Mouse (Mus musculus) embryonic facial prominence, embryonic 13.5 days (tissue): Measurements from ENCODE around the gene Elp5. TPM values are rescaled to one million over a fixed set of nuclear protein-coding genes. Genes with fewer than 3 reads are reported as not detected.

ENCODE experiments used
- ATAC-seq: fragments of 200-750 bp; cut with Nextera tagmentation; 2 replicates; pipeline ENCODE4 v1.8.0; 2017; ENCODE audit warnings: low read depth; ENCODE audit not compliant: insufficient number of reproducible peaks, insufficient read depth, low FRiP score, low TSS enrichment
- H3K27ac ChIP-seq: fragments of 300-500 bp; sonication (generic); 2 replicates; pipeline ENCODE4 v1.5.1; 2015; ENCODE audit warnings: moderate library complexity, mild to moderate bottlenecking, inconsistent platforms
- H3K27me3 ChIP-seq: fragments of 300-500 bp; sonication (generic); 2 replicates; pipeline ENCODE4 v1.6.1; 2015; ENCODE audit warnings: mild to moderate bottlenecking, inconsistent platforms
- H3K36me3 ChIP-seq: fragments of 300-500 bp; sonication (generic); 2 replicates; pipeline ENCODE4 v1.6.1; 2015; ENCODE audit warnings: mild to moderate bottlenecking, inconsistent platforms
- H3K4me1 ChIP-seq: fragments of 300-500 bp; sonication (generic); 2 replicates; pipeline ENCODE4 v1.6.1; 2015; ENCODE audit warnings: inconsistent platforms
- H3K4me2 ChIP-seq: fragments of 300-500 bp; sonication (generic); 2 replicates; pipeline ENCODE4 v1.6.1; 2015; ENCODE audit warnings: moderate library complexity, mild to moderate bottlenecking, inconsistent platforms
- H3K4me3 ChIP-seq: fragments of 300-500 bp; sonication (generic); 2 replicates; pipeline ENCODE4 v1.5.1; 2015; ENCODE audit warnings: mild to moderate bottlenecking, inconsistent platforms
- H3K9ac ChIP-seq: fragments of 300-500 bp; sonication (generic); 2 replicates; pipeline ENCODE4 v1.6.1; 2015; ENCODE audit warnings: mild to moderate bottlenecking, inconsistent platforms
- H3K9me3 ChIP-seq: fragments of 300-500 bp; sonication (generic); 2 replicates; pipeline ENCODE4 v1.6.1; 2016; ENCODE audit warnings: inconsistent platforms
- WGBS: fragments of 180-500 bp; shearing (Covaris S2); methylation state at CpG from one replicate; pipeline ENCODE4 v1.1.7; 2015; ENCODE audit warnings: mixed read lengths; 5-methylcytosine and 5-hydroxymethylcytosine counted together
- polyA plus RNA-seq: library from polyadenylated mRNA; unstranded; fragments of >200 nt; fragmentation: Nextera tagmentation; extraction: Ambion mirVana; gene quantifications from 2 replicates; pipeline ENCODE4 v1.2.1, GENCODE M21; 2015

Elp5 gene
- polyA plus RNA-seq, 1 experiment from 2014 or later = 125 TPM

DNA sequence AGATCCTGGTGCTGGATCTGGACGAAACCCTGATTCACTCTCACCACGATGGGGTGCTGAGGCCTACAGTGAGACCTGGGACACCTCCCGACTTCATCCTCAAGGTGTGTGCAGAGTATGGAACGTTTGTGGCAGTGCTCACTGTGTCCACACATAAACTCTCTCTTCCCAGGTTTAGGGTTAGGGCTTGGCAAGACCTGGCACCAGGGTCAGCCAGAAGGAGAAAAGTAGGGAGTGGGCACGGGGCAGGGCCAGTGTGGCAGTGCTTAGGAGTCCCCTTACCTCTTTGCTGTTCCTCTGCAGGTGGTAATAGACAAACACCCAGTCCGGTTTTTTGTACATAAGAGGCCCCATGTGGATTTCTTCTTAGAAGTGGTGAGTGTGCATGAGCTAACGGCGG is 2.1 kb upstream of the Elp5 start:
- 90% methylated on average over 8 of the region's 8 CpGs for WGBS
- Histone ChIP-seq H3K27me3 (no peaks in the 10 kb centered on the region), H3K4me2 (no peak overlapping the region), H3K9ac (no peak overlapping the region), H3K27ac (no peak overlapping the region), H3K36me3 (peaks cover 59% of the 10 kb centered on the region), H3K9me3 (no peaks in the 10 kb centered on the region), H3K4me1 (peaks cover 24% of the 10 kb centered on the region), H3K4me3 (no peak overlapping the region)
- ATAC-seq = no peak

DNA sequence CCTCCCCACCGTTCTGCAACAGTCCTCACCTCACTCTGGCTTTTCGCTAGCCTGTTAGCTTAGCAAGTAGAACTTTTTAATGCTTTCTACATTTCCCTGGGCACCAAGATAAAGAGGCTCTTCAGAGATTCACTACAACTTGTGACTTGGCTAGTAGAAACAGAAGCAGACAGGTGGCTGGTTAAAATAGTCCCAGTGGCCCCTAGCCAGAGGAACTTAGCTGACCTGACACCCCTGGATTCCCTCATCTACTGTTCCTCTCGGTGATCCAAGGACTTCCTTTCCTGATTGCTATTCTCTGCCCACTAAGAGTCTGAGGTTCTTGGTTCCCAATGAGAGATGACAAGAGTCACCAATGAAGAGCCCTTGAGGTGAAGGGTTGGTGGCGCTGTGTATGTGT is 1.1 kb upstream of the Elp5 start:
- Histone ChIP-seq H3K27ac (peak overlapping the region; percentile 99; the same call in 1 of the 2 replicates), H3K4me1 (peaks cover 29% of the 10 kb centered on the region), H3K9me3 (no peaks in the 10 kb centered on the region), H3K27me3 (no peaks in the 10 kb centered on the region), H3K4me2 (peak overlapping the region; percentile 91), H3K36me3 (peaks cover 52% of the 10 kb centered on the region), H3K9ac (peak overlapping the region; percentile 99), H3K4me3 (peak overlapping the region; percentile 99)
- WGBS = 81% methylated on average over 4 of the region's 4 CpGs
- ATAC-seq = no peak

DNA sequence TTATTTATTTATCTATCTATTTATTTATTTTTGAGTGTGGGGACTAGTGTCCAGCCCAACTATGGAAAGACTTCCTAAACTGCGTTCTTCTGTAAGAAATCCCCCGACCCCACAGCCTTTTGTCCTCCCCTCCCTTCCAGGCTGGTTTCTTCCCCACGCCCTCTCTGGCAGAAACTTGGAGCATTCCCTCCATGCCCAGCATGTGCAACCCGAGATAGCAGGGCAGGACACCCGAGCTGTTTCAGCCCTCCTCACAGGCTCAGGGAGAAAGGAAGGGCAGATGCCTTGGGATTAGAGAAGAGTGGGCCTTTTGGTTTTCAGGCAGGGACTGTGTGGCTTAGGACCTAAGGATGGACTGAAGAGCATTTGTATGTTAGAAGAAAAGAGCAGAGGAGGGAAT is 560 bp upstream of the Elp5 start:
- H3K36me3 ChIP-seq = peaks cover 51% of the 10 kb centered on the region
- peak overlapping the region; percentile 99 for H3K4me3 ChIP-seq
- H3K27me3 ChIP-seq = no peaks in the 10 kb centered on the region
- no peak for ATAC-seq
- WGBS = 24% methylated on average over 5 of the region's 5 CpGs
- peak overlapping the region; percentile 91 for H3K4me2 ChIP-seq
- H3K4me1 ChIP-seq = peaks cover 29% of the 10 kb centered on the region
- peak overlapping the region; percentile 99; the same call in 1 of the 2 replicates for H3K27ac ChIP-seq
- peak overlapping the region; percentile 99 for H3K9ac ChIP-seq
- H3K9me3 ChIP-seq = no peaks in the 10 kb centered on the region

DNA sequence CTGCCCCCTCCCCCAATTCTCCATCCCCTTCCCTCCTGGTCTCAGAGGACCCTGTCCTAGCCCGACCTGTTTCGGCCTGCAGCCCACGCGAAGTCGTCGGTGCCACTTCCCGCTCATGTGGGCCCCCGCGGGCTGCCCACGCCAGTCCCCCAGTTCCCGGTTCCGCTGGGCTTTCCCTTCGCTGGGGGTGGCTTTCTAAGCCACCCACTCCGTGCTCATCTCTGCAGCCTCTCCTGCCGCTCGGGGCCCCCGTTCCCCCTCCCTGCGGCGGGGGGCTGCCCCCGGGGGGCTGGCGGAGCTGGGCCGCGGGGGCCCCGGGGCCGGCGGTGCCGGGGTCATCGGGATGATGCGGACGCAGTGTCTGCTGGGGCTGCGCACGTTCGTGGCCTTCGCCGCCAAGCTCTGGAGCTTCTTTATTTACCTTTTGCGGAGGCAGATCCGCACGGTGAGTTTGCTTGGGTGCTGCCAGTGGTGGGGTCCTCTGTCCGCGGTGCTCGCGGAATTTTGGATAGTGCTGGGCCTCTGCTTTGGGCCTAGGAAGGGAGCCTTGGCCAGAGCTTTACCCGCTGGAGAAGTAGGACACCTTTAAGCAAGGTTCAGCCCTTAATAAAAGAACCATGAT is 1.1 kb downstream of the Elp5 start, which contains the start of gene Ctdnep1:
TSS of gene Ctdnep1 (plus strand) at position 16 of the 622 bp plus-strand sequence.
- Histone ChIP-seq H3K27ac (peak within 1 kb of the TSS; percentile 99), H3K4me1 (peaks cover 29% of the 10 kb centered on the region), H3K9ac (peak within 1 kb of the TSS; percentile 99), H3K36me3 (peaks cover 49% of the 10 kb centered on the region), H3K4me3 (peak within 1 kb of the TSS; percentile 99), H3K27me3 (no peaks in the 10 kb centered on the region), H3K9me3 (no peaks in the 10 kb centered on the region), H3K4me2 (peak within 1 kb of the TSS; percentile 91)
- WGBS = under 1% methylated on average over 42 of the region's 43 CpGs
- no peak for ATAC-seq

DNA sequence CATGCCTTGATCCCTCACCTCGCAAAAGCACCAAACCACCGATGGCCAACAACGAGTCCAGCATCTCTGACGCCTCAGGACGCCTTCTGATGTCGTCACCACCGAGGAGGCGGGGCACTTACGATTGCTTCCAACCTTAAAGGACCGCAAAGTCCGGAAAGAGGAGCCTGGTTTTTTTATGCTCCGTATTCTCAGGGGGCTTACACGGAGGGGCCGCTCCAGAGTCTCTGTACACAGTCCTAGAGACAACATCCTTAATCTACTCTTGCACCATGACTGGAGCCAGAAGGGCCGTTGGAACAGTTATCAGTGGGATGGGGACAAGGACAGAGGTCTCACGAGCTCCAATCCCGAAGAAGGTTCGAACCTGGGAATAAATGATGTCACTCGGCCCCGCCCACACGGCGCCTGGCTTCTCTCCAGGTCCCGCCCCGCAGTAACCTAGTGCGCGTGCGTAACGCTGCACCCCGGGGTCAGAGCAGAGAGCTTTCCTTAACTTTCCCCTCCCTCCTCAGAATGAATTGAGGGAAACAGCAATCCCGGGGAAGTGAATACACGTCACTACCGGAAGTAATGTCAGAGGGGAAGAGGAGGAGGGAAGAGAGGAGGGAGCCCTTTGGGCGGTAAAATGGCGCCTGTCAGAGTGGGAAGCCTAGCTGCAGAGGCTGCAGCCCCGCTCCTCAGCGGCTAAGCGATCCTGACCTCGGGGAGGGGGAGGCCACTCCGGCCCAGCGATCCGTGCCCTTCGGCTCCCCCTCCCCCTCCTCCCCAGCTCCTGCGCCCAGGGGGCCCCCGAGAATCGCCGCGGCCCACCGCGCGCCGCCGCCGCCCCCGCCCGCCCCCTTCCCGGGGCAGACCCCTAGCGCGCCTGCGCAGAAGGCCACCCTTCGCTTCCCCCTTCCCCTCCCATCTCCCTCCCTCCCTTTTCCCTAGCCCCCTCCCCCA is 1.8 kb downstream of the Elp5 start:
- Histone ChIP-seq H3K4me3 (peak overlapping the region; percentile 99), H3K9me3 (no peaks in the 10 kb centered on the region), H3K4me2 (peak overlapping the region; percentile 91), H3K4me1 (peaks cover 29% of the 10 kb centered on the region), H3K27me3 (no peaks in the 10 kb centered on the region), H3K9ac (peak overlapping the region; percentile 99), H3K36me3 (peaks cover 50% of the 10 kb centered on the region), H3K27ac (peak overlapping the region; percentile 99)
- under 1% methylated on average over 51 of the region's 60 CpGs for WGBS
- peak; percentile 92 for ATAC-seq

DNA sequence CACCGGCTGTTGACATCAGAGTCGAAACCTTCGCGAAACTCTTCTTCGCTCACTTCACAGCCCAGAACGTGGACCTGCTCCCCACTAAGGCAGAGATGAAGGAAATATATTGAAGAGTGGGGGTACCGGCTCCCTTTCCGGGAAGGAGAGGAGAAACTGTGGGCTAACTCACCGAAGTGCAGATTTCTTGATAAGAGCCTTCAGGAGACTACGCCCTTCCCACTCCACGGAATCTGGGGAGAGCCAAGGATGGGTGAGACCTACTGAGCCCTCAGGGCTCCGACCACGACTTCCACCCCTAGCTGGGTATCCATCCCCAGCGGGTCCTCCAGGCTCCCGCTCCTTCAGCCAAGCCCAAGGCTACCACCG is 2.5 kb downstream of the Elp5 start:
- Histone ChIP-seq H3K27me3 (no peaks in the 10 kb centered on the region), H3K4me2 (peak overlapping the region; percentile 91), H3K9ac (peak overlapping the region; percentile 99), H3K4me1 (peaks cover 29% of the 10 kb centered on the region), H3K9me3 (no peaks in the 10 kb centered on the region), H3K27ac (peak overlapping the region; percentile 99), H3K36me3 (peaks cover 50% of the 10 kb centered on the region), H3K4me3 (peak overlapping the region; percentile 99)
- 3% methylated on average over 16 of the region's 16 CpGs for WGBS
- no peak for ATAC-seq

DNA sequence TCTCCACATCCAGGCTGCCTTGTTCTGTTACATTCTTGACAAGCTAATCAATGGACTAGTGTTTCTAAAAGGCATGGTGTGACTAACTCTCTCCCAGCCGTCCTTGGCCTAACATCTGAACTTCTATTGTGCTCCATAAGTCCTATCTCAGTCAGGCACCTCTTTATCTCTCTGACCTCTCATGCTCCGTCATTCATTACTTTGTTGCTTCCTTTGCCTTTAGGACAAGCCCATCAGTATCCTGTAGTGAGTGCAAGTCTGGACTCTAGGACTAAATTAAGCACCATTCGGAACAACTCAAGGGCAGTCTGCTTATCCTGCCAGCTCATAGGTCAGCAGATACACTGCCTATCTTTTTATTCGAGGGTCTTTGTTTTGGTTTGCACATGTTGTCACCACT is 6.0 kb downstream of the Elp5 start:
- 83% methylated on average over 4 of the region's 4 CpGs for WGBS
- Histone ChIP-seq H3K9ac (no peak overlapping the region), H3K27ac (no peak overlapping the region), H3K4me2 (no peak overlapping the region), H3K4me3 (no peak overlapping the region), H3K4me1 (peaks cover 9% of the 10 kb centered on the region), H3K9me3 (no peaks in the 10 kb centered on the region), H3K36me3 (peaks cover 70% of the 10 kb centered on the region), H3K27me3 (no peaks in the 10 kb centered on the region)
- no peak for ATAC-seq

DNA sequence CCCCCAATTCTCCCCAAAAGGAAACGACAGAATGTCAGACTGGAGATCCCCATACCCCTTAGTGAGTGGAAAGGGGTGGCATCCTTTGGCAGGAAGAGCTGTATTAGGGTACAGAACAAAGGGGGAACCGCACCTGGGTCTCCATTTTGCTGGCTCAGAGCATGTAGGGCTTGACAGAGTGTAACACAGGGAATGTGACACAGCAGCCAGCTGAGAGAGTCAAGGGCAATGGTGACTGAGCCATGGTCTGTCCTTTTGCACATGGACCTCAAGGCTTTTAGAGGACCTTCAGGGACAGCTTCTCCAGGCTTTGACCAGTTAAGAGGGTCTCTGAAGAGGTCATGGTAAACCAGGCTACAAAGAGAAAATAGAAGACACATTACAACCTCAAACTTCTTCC is 7.4 kb downstream of the Elp5 start:
- WGBS = 91% methylated on average over 2 of the region's 2 CpGs
- ATAC-seq = no peak

DNA sequence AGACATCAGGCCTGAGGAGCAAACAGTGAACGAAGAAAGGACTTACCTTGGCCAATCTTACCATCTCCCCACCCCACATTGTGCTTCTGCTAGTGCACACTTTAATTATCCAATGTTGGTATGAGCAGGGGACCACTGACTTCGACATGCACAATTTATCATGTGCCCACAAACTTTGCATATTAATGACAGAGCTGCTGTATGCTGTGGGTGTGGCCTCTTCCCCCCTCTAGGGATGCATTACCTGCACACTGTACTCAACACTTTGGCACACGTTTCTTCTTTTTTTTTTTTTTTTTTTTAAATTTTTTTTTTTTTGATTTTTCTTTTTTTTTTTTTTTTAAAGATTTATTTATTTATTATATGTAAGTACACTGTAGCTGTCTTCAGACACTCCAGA is 11.5 kb downstream of the Elp5 start:
- Histone ChIP-seq H3K4me2 (no peak overlapping the region), H3K4me1 (peaks cover 12% of the 10 kb centered on the region), H3K27ac (no peak overlapping the region), H3K4me3 (no peak overlapping the region), H3K9ac (no peak overlapping the region), H3K9me3 (no peaks in the 10 kb centered on the region), H3K36me3 (peaks cover 75% of the 10 kb centered on the region), H3K27me3 (peaks cover 26% of the 10 kb centered on the region)
- no peak for ATAC-seq
- 88% methylated on average over 3 of the region's 3 CpGs for WGBS

More for the DNA sequence above, 7.4 kb downstream of the Elp5 start:
- Histone ChIP-seq H3K36me3 (peaks cover 80% of the 10 kb centered on the region), H3K4me3 (no peak overlapping the region), H3K4me1 (peaks cover 9% of the 10 kb centered on the region), H3K27me3 (no peaks in the 10 kb centered on the region), H3K9ac (no peak overlapping the region), H3K9me3 (no peaks in the 10 kb centered on the region), H3K27ac (no peak overlapping the region), H3K4me2 (no peak overlapping the region)

DNA sequence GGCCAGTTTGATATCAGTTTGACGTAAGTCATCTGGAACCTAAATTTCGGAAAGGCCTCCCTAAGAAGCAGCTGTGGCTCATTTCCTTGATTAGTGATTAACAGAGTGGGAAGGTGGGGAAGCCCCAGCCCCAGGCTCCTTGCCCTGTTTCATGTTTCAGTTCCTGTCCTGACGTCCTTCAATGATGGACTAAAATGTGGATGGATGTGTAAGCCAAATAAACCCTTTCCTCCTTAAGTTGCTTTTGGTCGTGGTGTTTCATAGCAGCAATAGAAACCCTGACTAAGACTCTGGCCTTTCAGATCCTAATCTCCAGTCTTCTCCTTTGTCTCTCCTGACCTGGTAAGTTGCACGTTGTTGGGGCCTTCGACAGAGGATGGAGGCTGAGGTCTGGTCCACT is 12.1 kb downstream of the Elp5 start:
- no peak for ATAC-seq
- WGBS = 64% methylated on average over 6 of the region's 6 CpGs
- H3K9ac ChIP-seq = no peak overlapping the region

DNA sequence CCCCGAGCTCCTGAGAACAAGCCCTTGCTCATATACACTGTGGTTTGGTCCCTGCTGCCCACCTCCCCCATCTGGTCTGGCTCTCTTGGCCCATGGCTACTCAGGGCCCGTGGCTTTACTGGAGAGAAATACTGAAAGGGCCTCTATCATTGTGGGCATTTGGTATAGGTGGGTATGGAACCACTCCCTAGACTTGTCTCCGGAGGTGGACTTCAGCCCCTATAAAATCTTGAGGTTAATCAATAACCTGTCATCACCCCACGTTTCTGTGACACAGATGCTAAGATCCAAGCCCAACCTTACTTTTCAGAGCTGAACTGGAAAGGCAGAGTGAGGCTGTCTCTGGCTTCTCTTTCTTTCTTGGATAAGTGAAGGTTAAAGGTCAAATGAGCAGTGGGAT is 13.5 kb downstream of the Elp5 start:
- Histone ChIP-seq H3K9me3 (no peaks in the 10 kb centered on the region), H3K4me2 (no peak overlapping the region), H3K4me1 (peaks cover 18% of the 10 kb centered on the region), H3K9ac (no peak overlapping the region), H3K4me3 (no peak overlapping the region), H3K27me3 (peaks cover 46% of the 10 kb centered on the region), H3K27ac (no peak overlapping the region), H3K36me3 (peaks cover 55% of the 10 kb centered on the region)
- no peak for ATAC-seq
- 89% methylated on average over 4 of the region's 4 CpGs for WGBS

More for the DNA sequence above, 12.1 kb downstream of the Elp5 start:
- Histone ChIP-seq H3K36me3 (peaks cover 69% of the 10 kb centered on the region), H3K9me3 (no peaks in the 10 kb centered on the region), H3K4me3 (no peak overlapping the region), H3K27me3 (peaks cover 32% of the 10 kb centered on the region), H3K4me2 (no peak overlapping the region), H3K27ac (no peak overlapping the region), H3K4me1 (peaks cover 15% of the 10 kb centered on the region)
